Mouse (Mus musculus) forebrain, postnatal 0 days (tissue): ENCODE data around the gene Sox18. TPM values are rescaled to one million over a fixed set of nuclear protein-coding genes. Genes with fewer than 3 reads are reported as not detected.

Experiments used
- ATAC-seq: fragments of 200-750 bp; cut with Nextera tagmentation; 2 replicates; pipeline ENCODE4 v1.8.0; 2017; ENCODE audit warnings: mild to moderate bottlenecking, moderate library complexity
- DNase-seq: peaks from one replicate; pipeline ENCODE4 v3.0.0-alpha.2; 2015
- H3K27ac ChIP-seq: fragments of 300-500 bp; sonication (generic); 2 replicates; pipeline ENCODE4 v1.5.1; 2014; ENCODE audit warnings: low read depth, mild to moderate bottlenecking, antibody characterized with exemption, low read length, moderate library complexity, mixed read lengths
- H3K27me3 ChIP-seq: fragments of 300-500 bp; sonication (generic); 2 replicates; pipeline ENCODE4 v1.6.1; 2014; ENCODE audit warnings: mild to moderate bottlenecking, low read length, mixed read lengths; ENCODE audit not compliant: insufficient read depth
- H3K36me3 ChIP-seq: fragments of 300-500 bp; sonication (generic); 2 replicates; pipeline ENCODE4 v1.6.1; 2014; ENCODE audit warnings: mild to moderate bottlenecking, moderate library complexity; ENCODE audit not compliant: insufficient read depth
- H3K4me1 ChIP-seq: fragments of 300-500 bp; sonication (generic); 2 replicates; pipeline ENCODE4 v1.6.1; 2014; ENCODE audit warnings: antibody characterized with exemption; ENCODE audit not compliant: insufficient read depth
- H3K4me2 ChIP-seq: fragments of 300-500 bp; sonication (generic); 2 replicates; pipeline ENCODE4 v1.6.1; 2014; ENCODE audit warnings: low read depth, mild to moderate bottlenecking, moderate library complexity
- H3K4me3 ChIP-seq: fragments of 300-500 bp; sonication (generic); 2 replicates; pipeline ENCODE4 v1.5.1; 2014; ENCODE audit warnings: low read depth, low read length, mixed read lengths
- H3K9ac ChIP-seq: fragments of 300-500 bp; sonication (generic); 2 replicates; pipeline ENCODE4 v1.6.1; 2014; ENCODE audit warnings: mild to moderate bottlenecking
- H3K9me3 ChIP-seq: fragments of 300-500 bp; sonication (generic); 2 replicates; pipeline ENCODE4 v1.6.1; 2016; ENCODE audit warnings: low read length
- CTCF ChIP-seq: sonication (generic); IDR thresholded peaks from 2 replicates; pipeline ENCODE4 v1.5.1; 2016; ENCODE audit warnings: antibody characterized with exemption, control low read depth, low read depth
- WGBS: fragments of 180-500 bp; shearing (Covaris S2); extraction: QIAGEN DNeasy Blood & Tissue Kit; methylation state at CpG from one replicate; pipeline ENCODE4 v1.1.7; 2014; 5-methylcytosine and 5-hydroxymethylcytosine counted together
- polyA plus RNA-seq: library from polyadenylated mRNA; unstranded; fragments of >200 nt; fragmentation: Nextera tagmentation; extraction: Ambion mirVana; gene quantifications from 2 replicates; pipeline ENCODE4 v1.2.1, GENCODE M21; 2015
- total RNA-seq: library from RNA; depleted of rRNA; stranded (reverse); fragments of >200 nt; gene quantifications from 2 replicates; pipeline ENCODE4 v1.2.3, GENCODE M21; 2014

Gene Sox18
- total and polyA plus RNA-seq, 2 experiments from 2014 or later = 8.9 to 11.1 TPM

DNA sequence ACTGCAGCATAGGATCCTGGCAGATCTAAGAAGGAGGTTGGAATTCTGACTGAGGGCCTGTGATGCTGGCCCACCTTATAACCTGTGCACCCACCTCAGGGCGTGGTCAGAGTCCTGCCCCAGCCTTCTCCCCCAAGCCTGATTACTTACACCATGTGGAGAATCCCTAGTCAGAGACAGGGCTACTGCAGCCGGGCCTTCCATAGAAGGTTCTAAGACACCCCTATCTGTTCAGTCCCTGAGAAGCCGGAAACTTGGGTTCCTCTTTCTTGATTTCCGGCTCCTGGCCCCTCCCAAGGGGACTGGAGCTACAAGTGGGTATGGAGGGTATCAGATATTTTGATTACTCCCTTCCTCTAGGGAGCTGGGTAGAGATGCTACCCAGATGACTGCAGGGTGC lies 20.1 kb upstream of the Sox18 start:
- ATAC-seq = no peak
- WGBS = 93% methylated on average over 4 of the region's 4 CpGs

DNA sequence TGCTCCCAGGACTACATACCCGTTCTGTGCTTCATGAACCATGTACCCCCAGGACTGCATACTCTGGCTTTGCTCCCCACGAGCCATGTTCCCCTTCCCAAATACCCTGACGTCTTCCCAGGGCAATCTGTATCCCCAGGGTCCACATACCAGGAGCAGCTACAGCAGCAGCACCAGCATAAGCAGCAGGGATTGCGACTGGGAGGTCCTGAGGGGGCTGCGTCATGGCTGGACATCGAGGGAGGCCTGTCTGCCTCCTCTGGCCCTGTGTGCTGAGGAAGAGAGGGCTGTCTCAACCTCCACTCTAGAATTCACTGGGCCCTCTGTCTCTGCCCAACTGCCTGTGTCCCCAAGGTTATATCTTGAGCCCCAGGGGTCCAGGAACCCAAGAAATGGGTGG lies 19.6 kb upstream of the Sox18 start:
- Histone ChIP-seq H3K36me3 (peaks cover 31% of the 10 kb centered on the region), H3K4me1 (peaks cover 6% of the 10 kb centered on the region), H3K4me2 (no peak overlapping the region), H3K9ac (no peak overlapping the region; the same call in 1 of the 2 replicates), H3K27me3 (no peaks in the 10 kb centered on the region), H3K4me3 (no peak overlapping the region), H3K9me3 (no peaks in the 10 kb centered on the region), H3K27ac (no peak overlapping the region)
- WGBS = 88% methylated on average over 6 of the region's 6 CpGs
- TF ChIP-seq CTCF = no peak
- DNase-seq (no peak), ATAC-seq (no peak)

More for the DNA sequence above, 20.1 kb upstream of the Sox18 start:
- Histone ChIP-seq H3K4me2 (no peak overlapping the region), H3K4me1 (peaks cover 6% of the 10 kb centered on the region), H3K9me3 (no peaks in the 10 kb centered on the region), H3K36me3 (peaks cover 29% of the 10 kb centered on the region), H3K27ac (no peak overlapping the region), H3K9ac (no peak overlapping the region), H3K4me3 (no peak overlapping the region), H3K27me3 (no peaks in the 10 kb centered on the region)
- no peak for TF ChIP-seq CTCF
- DNase-seq = no peak

DNA sequence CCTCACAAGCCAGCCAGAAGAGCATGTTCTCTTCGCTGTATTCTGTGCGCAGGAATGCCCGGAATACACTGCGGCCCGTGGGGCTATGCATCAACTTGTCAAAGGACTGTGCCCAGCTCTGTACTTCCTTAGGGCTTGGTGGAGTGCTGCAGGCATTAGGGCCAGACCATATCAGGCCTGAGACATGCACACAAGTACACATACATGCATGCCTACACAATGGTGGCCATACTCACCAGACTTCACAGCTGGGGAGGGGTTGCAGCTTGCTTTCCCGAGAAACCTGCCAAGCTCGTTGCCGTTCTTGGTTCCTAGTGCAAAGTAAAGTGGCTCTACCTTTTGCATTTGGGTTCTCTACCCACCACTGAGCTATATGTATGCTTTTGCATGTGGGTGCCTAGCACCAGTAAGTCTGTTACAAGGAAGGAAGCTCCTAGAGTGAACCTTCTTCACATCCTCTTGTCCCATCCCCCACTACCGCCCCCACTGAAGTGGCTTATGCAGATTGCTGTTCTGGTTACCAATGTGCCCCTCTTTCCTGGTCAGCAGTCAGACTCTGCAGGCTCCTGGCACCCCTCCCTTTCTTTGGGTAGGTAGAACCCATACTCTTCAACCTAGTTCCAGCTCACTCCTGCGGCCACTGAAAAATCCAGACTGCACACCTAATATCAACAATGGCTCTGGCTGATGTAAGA lies 18.2 kb upstream of the Sox18 start:
- DNase-seq (no peak), ATAC-seq (no peak)
- WGBS = 93% methylated on average over 10 of the region's 10 CpGs
- Histone ChIP-seq H3K4me3 (no peak overlapping the region), H3K9me3 (no peaks in the 10 kb centered on the region), H3K4me2 (no peak overlapping the region), H3K27ac (no peak overlapping the region), H3K4me1 (peaks cover 6% of the 10 kb centered on the region), H3K27me3 (no peaks in the 10 kb centered on the region), H3K9ac (no peak overlapping the region), H3K36me3 (peaks cover 37% of the 10 kb centered on the region)
- TF ChIP-seq CTCF = no peak

DNA sequence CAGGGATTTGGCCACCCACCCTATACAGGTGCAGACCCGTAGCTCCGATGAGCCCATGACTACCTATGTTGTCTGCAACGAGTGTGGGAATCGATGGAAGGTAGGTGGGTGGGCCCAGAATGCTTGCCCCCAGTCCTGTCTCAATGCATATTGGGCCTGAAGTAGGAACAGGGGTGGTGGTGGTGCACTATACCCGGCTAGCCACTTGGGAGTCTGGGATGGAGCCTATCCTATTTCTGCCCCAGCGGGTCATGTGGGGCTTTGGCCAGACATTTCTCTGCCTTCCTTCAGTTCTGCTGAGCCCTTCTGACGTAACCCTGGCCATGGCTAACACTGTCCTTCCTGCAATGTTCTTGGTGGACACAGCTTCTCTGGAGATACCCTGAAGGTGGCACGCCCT lies 16.1 kb upstream of the Sox18 start:
- peaks cover 3% of the 10 kb centered on the region for H3K4me1 ChIP-seq
- ATAC-seq = no peak
- no peaks in the 10 kb centered on the region for H3K9me3 ChIP-seq
- H3K27ac ChIP-seq = no peak overlapping the region
- no peak for DNase-seq
- no peak overlapping the region for H3K4me2 ChIP-seq
- no peak for TF ChIP-seq CTCF
- no peak overlapping the region for H3K9ac ChIP-seq
- H3K4me3 ChIP-seq = no peak overlapping the region
- WGBS = 97% methylated on average over 8 of the region's 8 CpGs
- H3K27me3 ChIP-seq = no peaks in the 10 kb centered on the region
- H3K36me3 ChIP-seq = peaks cover 46% of the 10 kb centered on the region

DNA sequence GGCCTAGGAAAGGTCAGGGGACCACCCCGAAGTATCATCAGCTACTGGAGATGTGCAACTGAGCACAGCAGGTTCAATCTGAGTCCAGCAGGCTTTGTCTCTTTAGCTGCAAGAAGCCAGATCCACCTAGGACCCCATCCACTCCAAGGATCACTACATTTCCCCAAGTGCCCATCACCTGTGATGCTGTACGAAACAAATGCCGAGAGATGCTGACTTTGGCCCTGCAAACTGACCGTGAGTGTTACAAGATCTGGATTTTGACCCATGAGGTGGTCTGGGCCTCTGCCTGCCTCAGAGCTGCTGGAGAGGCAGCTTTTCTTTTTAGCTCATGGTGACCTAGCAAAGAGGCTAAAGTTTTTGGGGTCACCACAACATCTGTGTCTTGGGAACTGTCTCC lies 14.2 kb upstream of the Sox18 start:
- WGBS = 94% methylated on average over 4 of the region's 4 CpGs
- H3K9me3 ChIP-seq = no peaks in the 10 kb centered on the region
- TF ChIP-seq CTCF = no peak
- DNase-seq (no peak), ATAC-seq (no peak)
- H3K9ac ChIP-seq = no peak overlapping the region
- H3K4me2 ChIP-seq = no peak overlapping the region
- no peak overlapping the region for H3K4me3 ChIP-seq
- H3K4me1 ChIP-seq = peaks cover 13% of the 10 kb centered on the region
- H3K36me3 ChIP-seq = peaks cover 46% of the 10 kb centered on the region
- H3K27ac ChIP-seq = no peak overlapping the region
- H3K27me3 ChIP-seq = no peaks in the 10 kb centered on the region

DNA sequence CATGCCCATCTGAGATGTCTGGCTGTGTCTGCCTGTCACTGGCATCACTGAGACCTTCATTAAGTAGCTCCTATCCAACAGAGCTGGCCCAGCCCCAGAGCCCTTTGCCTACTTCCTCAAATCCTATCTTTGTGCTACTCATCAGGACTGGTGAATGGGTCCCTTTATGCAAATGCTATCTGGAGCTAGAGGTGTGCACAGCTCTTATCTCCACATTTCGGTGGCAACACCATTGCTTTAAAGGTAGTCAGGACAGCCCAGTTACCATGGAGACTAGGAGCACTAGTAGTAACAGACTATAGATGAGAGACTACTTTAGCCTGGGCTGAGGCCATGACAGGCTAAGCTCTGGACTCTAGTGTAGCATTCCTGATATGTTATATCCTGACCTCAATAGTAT lies 13.3 kb upstream of the Sox18 start:
- Histone ChIP-seq H3K4me1 (peaks cover 13% of the 10 kb centered on the region), H3K9ac (no peak overlapping the region), H3K4me2 (no peak overlapping the region), H3K4me3 (no peak overlapping the region), H3K27me3 (no peaks in the 10 kb centered on the region), H3K27ac (no peak overlapping the region), H3K9me3 (no peaks in the 10 kb centered on the region), H3K36me3 (peaks cover 46% of the 10 kb centered on the region)
- no peak for ATAC-seq
- DNase-seq = no peak
- 91% methylated on average over 1 of the region's 1 CpGs for WGBS
- TF ChIP-seq CTCF = no peak

DNA sequence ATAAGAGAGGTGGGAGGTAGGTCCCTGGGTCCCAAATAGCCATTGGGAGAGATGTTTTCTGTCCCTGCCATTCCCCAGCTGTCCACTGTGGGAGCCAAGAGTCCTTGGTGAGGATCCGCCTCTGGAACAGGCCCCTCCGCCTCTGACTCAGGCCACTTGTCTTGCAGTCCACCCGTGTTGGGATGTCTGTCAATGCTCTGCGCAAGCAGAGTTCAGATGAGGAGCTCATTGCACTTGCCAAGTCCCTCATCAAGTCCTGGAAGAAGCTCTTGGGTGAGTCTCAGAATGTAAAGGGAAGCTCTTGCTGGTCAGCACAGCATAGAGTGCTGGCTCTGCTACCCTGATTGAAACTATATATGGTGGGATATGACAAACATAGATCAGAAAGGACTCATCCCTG lies 11.9 kb upstream of the Sox18 start:
- DNase-seq (no peak), ATAC-seq (no peak)
- Histone ChIP-seq H3K4me3 (no peak overlapping the region), H3K4me2 (no peak overlapping the region), H3K36me3 (peaks cover 35% of the 10 kb centered on the region), H3K4me1 (peaks cover 13% of the 10 kb centered on the region), H3K27me3 (no peaks in the 10 kb centered on the region), H3K9me3 (no peaks in the 10 kb centered on the region), H3K9ac (no peak overlapping the region), H3K27ac (no peak overlapping the region)
- 70% methylated on average over 4 of the region's 4 CpGs for WGBS
- no peak for TF ChIP-seq CTCF
